Mouse (Mus musculus): ENCODE results near the gene Ost4. TPM values are rescaled to one million over a fixed set of nuclear protein-coding genes. Genes with fewer than 3 reads are reported as not detected.

The Ost4 gene
- polyA plus RNA-seq, 1 experiment from 2014 or later: 515 TPM

- Histone ChIP-seq H3K9ac (replicated peaks; ENCODE audit: low read depth, low read length) (peak overlapping the region; percentile 87), H3K4me2 (replicated peaks; ENCODE audit: low read depth, low read length) (peak overlapping the region; percentile 59), H3K9me3 (ENCODE audit: control insufficient read depth, low read depth, low read length) (no peaks in the 10 kb centered on the region), H3K4me3 (ENCODE audit: low read depth, low read length) (peak overlapping the region; percentile 94), H3K27me3 (ENCODE audit: control insufficient read depth, insufficient read depth, low read length) (no peaks in the 10 kb centered on the region), H3K4me1 (ENCODE audit: control insufficient read depth, insufficient read depth, low read length) (peaks cover 6% of the 10 kb centered on the region), H3K36me3 (ENCODE audit: control insufficient read depth, insufficient read depth, low read length) (peaks cover 35% of the 10 kb centered on the region), H3K27ac (ENCODE audit: low read length) (peak overlapping the region; percentile 71; the same call in 1 of the 2 replicates)
- ATAC-seq (ENCODE audit: insufficient number of reproducible peaks, insufficient read depth, low FRiP score, low read depth): peak; percentile 93
- WGBS: under 1% methylated on average over 63 of the region's 63 CpGs
Measured at GRCm38 (mm10) chr5:30869405-30870130, 38.0 kb downstream of the Ost4 start.

GRCm38 (mm10) chr5:30868981-30869380, 38.6 kb downstream of the Ost4 start:
- H3K27ac ChIP-seq (ENCODE audit: low read length): peak overlapping the region; percentile 44; the same call in 1 of the 2 replicates

DNA sequence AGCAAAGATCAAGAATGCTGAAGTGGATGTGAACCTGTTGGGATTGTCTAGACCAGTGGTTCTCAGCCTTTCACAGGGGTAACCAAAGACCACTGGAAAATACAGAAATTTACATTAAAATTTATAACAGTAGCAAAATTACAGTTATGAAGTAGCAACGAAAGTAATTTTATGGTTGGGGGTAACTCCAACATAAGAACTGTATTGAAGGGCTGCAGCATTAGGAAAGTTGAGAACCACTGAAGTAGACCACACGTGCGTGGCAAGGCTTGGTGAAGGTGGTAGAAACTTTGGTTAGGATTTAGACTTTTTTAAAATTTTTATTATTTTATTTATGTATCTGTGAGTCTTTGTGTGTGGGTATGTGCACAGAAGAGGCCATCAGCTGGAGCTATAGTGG, 39.9 kb downstream of the Ost4 start, which contains the start of gene Tmem214:
Tmem214 (plus strand) TSS at position 301 of the 400 bp plus-strand sequence.
- no peak within 1 kb of the TSS for H3K27ac ChIP-seq (ENCODE audit: low read length)
- ATAC-seq (ENCODE audit: insufficient number of reproducible peaks, insufficient read depth, low FRiP score, low read depth): no peak
- 88% methylated on average over 3 of the region's 3 CpGs for WGBS
- no peaks in the 10 kb centered on the region for H3K27me3 ChIP-seq (ENCODE audit: control insufficient read depth, insufficient read depth, low read length)
- H3K4me3 ChIP-seq (ENCODE audit: low read depth, low read length): no peak within 1 kb of the TSS
- peaks cover 16% of the 10 kb centered on the region for H3K36me3 ChIP-seq (ENCODE audit: control insufficient read depth, insufficient read depth, low read length)
- H3K9ac ChIP-seq (replicated peaks; ENCODE audit: low read depth, low read length): no peak within 1 kb of the TSS
- peak within 1 kb of the TSS; percentile 59; the same call in 1 of the 2 replicates for H3K4me2 ChIP-seq (replicated peaks; ENCODE audit: low read depth, low read length)
- H3K9me3 ChIP-seq (ENCODE audit: control insufficient read depth, low read depth, low read length): no peaks in the 10 kb centered on the region
- peaks cover 6% of the 10 kb centered on the region for H3K4me1 ChIP-seq (ENCODE audit: control insufficient read depth, insufficient read depth, low read length)

More at GRCm38 (mm10) chr5:30868981-30869380, 38.6 kb downstream of the Ost4 start:
- H3K9me3 ChIP-seq (ENCODE audit: control insufficient read depth, low read depth, low read length): no peaks in the 10 kb centered on the region
- no peak for ATAC-seq (ENCODE audit: insufficient number of reproducible peaks, insufficient read depth, low FRiP score, low read depth)
- peak overlapping the region; percentile 59 for H3K4me2 ChIP-seq (replicated peaks; ENCODE audit: low read depth, low read length)
- 0 out of 2 replicates have a peak overlapping the region, but pooled peaks have one; percentile 25 for H3K9ac ChIP-seq (replicated peaks; ENCODE audit: low read depth, low read length)
- peaks cover 6% of the 10 kb centered on the region for H3K4me1 ChIP-seq (ENCODE audit: control insufficient read depth, insufficient read depth, low read length)
- WGBS: 20% methylated on average over 9 of the region's 9 CpGs
- peak overlapping the region; percentile 94 for H3K4me3 ChIP-seq (ENCODE audit: low read depth, low read length)
- H3K36me3 ChIP-seq (ENCODE audit: control insufficient read depth, insufficient read depth, low read length): peaks cover 29% of the 10 kb centered on the region
- no peaks in the 10 kb centered on the region for H3K27me3 ChIP-seq (ENCODE audit: control insufficient read depth, insufficient read depth, low read length)

DNA sequence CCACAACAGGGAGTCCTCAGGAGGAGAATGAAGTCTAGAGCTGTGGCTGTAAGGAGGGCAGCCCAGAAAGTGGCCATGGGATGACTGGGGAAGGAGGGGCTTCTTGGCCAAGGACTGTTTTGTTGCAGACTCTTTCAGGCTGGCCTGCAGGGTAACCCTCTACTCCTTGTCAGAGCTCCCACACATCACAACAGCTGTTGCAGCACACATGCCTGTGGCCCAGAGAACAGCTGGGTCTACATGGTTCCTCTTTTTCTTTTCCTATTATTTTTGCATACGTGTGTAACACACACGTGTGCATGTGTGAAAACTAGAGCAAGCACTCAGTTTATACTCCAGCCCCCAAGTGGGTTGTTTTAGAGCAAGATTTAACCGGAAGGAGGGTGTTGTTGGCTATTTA, 40.7 kb downstream of the Ost4 start:
- H3K27me3 ChIP-seq (ENCODE audit: control insufficient read depth, insufficient read depth, low read length): no peaks in the 10 kb centered on the region
- H3K27ac ChIP-seq (ENCODE audit: low read length): no peak overlapping the region
- no peak overlapping the region for H3K4me3 ChIP-seq (ENCODE audit: low read depth, low read length)
- WGBS: 87% methylated on average over 3 of the region's 3 CpGs
- no peak for ATAC-seq (ENCODE audit: insufficient number of reproducible peaks, insufficient read depth, low FRiP score, low read depth)
- peaks cover 8% of the 10 kb centered on the region for H3K36me3 ChIP-seq (ENCODE audit: control insufficient read depth, insufficient read depth, low read length)
- H3K9ac ChIP-seq (replicated peaks; ENCODE audit: low read depth, low read length): no peak overlapping the region
- peaks cover 6% of the 10 kb centered on the region for H3K4me1 ChIP-seq (ENCODE audit: control insufficient read depth, insufficient read depth, low read length)
- H3K9me3 ChIP-seq (ENCODE audit: control insufficient read depth, low read depth, low read length): no peaks in the 10 kb centered on the region
- H3K4me2 ChIP-seq (replicated peaks; ENCODE audit: low read depth, low read length): no peak overlapping the region

GRCm38 (mm10) chr5:30864322-30864721, 43.3 kb downstream of the Ost4 start:
- Histone ChIP-seq H3K9me3 (ENCODE audit: control insufficient read depth, low read depth, low read length) (no peaks in the 10 kb centered on the region; the same call in 1 of the 2 replicates), H3K9ac (replicated peaks; ENCODE audit: low read depth, low read length) (no peak overlapping the region), H3K4me3 (ENCODE audit: low read depth, low read length) (no peak overlapping the region), H3K4me2 (replicated peaks; ENCODE audit: low read depth, low read length) (no peak overlapping the region), H3K36me3 (ENCODE audit: control insufficient read depth, insufficient read depth, low read length) (no peaks in the 10 kb centered on the region), H3K27me3 (ENCODE audit: control insufficient read depth, insufficient read depth, low read length) (no peaks in the 10 kb centered on the region), H3K4me1 (ENCODE audit: control insufficient read depth, insufficient read depth, low read length) (no peaks in the 10 kb centered on the region), H3K27ac (ENCODE audit: low read length) (no peak overlapping the region)
- ATAC-seq (ENCODE audit: insufficient number of reproducible peaks, insufficient read depth, low FRiP score, low read depth): no peak
- WGBS: 37% methylated on average over 15 of the region's 15 CpGs

GRCm38 (mm10) chr5:30863852-30864251, 43.7 kb downstream of the Ost4 start:
- Histone ChIP-seq H3K9me3 (ENCODE audit: control insufficient read depth, low read depth, low read length) (no peaks in the 10 kb centered on the region; the same call in 1 of the 2 replicates), H3K4me3 (ENCODE audit: low read depth, low read length) (no peak overlapping the region), H3K4me1 (ENCODE audit: control insufficient read depth, insufficient read depth, low read length) (no peaks in the 10 kb centered on the region), H3K9ac (replicated peaks; ENCODE audit: low read depth, low read length) (no peak overlapping the region), H3K27ac (ENCODE audit: low read length) (no peak overlapping the region), H3K4me2 (replicated peaks; ENCODE audit: low read depth, low read length) (no peak overlapping the region), H3K36me3 (ENCODE audit: control insufficient read depth, insufficient read depth, low read length) (no peaks in the 10 kb centered on the region), H3K27me3 (ENCODE audit: control insufficient read depth, insufficient read depth, low read length) (no peaks in the 10 kb centered on the region)
- peak; percentile 55; the same call in 1 of the 2 replicates for ATAC-seq (ENCODE audit: insufficient number of reproducible peaks, insufficient read depth, low FRiP score, low read depth)
- WGBS: 34% methylated on average over 4 of the region's 4 CpGs

GRCm38 (mm10) chr5:30856124-30856523, 51.5 kb downstream of the Ost4 start:
- no peak for ATAC-seq (ENCODE audit: insufficient number of reproducible peaks, insufficient read depth, low FRiP score, low read depth)
- Histone ChIP-seq H3K4me2 (replicated peaks; ENCODE audit: low read depth, low read length) (no peak overlapping the region), H3K4me1 (ENCODE audit: control insufficient read depth, insufficient read depth, low read length) (no peaks in the 10 kb centered on the region), H3K9me3 (ENCODE audit: control insufficient read depth, low read depth, low read length) (no peaks in the 10 kb centered on the region; the same call in 1 of the 2 replicates), H3K27me3 (ENCODE audit: control insufficient read depth, insufficient read depth, low read length) (no peaks in the 10 kb centered on the region), H3K4me3 (ENCODE audit: low read depth, low read length) (no peak overlapping the region), H3K36me3 (ENCODE audit: control insufficient read depth, insufficient read depth, low read length) (no peaks in the 10 kb centered on the region), H3K9ac (replicated peaks; ENCODE audit: low read depth, low read length) (no peak overlapping the region), H3K27ac (ENCODE audit: low read length) (no peak overlapping the region)
- 81% methylated on average over 2 of the region's 2 CpGs for WGBS
